Mouse (Mus musculus) thymus, adult 18-20 months (tissue): ENCODE results near the gene Slc35g2.

Source experiments
- DNase-seq, 2 experiments: peaks; one replicate each; pipeline ENCODE4 v3.0.0; 2022; ENCODE audit warnings: mixed read lengths in 2 of 2

The Slc35g2 gene

GRCm38 (mm10) chr9:100558991-100559390 is 11.9 kb downstream of the Slc35g2 start:
- DNase-seq, result no peak

- no peak for DNase-seq
Measured at GRCm38 (mm10) chr9:100558023-100558573, 12.8 kb downstream of the Slc35g2 start.

- DNase-seq, result no peak
Measured at GRCm38 (mm10) chr9:100555686-100556085, 15.2 kb downstream of the Slc35g2 start.

GRCm38 (mm10) chr9:100548313-100548712 is 22.6 kb downstream of the Slc35g2 start:
- DNase-seq, result no peak

GRCm38 (mm10) chr9:100546594-100546910 is 24.3 kb downstream of the Slc35g2 start:
- no peak for DNase-seq

GRCm38 (mm10) chr9:100545715-100546593 is 24.9 kb downstream of the Slc35g2 start, which contains the start of gene Nck1:
Gene Nck1 (minus strand): TSS chr9:100546134.
- DNase-seq, result peak; percentile 97 to 99

GRCm38 (mm10) chr9:100544948-100545714 is 25.8 kb downstream of the Slc35g2 start:
- peak; percentile 73 to 77 for DNase-seq

- no peak for DNase-seq
Measured at GRCm38 (mm10) chr9:100535618-100536262, 35.1 kb downstream of the Slc35g2 start.

- no peak for DNase-seq
Measured at GRCm38 (mm10) chr9:100534686-100535085, 36.2 kb downstream of the Slc35g2 start.

- DNase-seq, result no peak
Measured at GRCm38 (mm10) chr9:100532847-100533505, 37.9 kb downstream of the Slc35g2 start.

- DNase-seq, result no peak
Measured at GRCm38 (mm10) chr9:100531296-100531695, 39.6 kb downstream of the Slc35g2 start.

- DNase-seq, result no peak
Measured at GRCm38 (mm10) chr9:100525225-100525624, 45.7 kb downstream of the Slc35g2 start.

GRCm38 (mm10) chr9:100522029-100522428 is 48.9 kb downstream of the Slc35g2 start:
- DNase-seq, result no peak

- no peak for DNase-seq
Measured at GRCm38 (mm10) chr9:100520586-100520985, 50.3 kb downstream of the Slc35g2 start.

- no peak for DNase-seq
Measured at GRCm38 (mm10) chr9:100520012-100520411, 50.9 kb downstream of the Slc35g2 start.

GRCm38 (mm10) chr9:100507581-100507980 is 63.3 kb downstream of the Slc35g2 start:
- no peak for DNase-seq

- DNase-seq, result no peak
Measured at GRCm38 (mm10) chr9:100506652-100507051, 64.2 kb downstream of the Slc35g2 start.

GRCm38 (mm10) chr9:100505498-100505897 is 65.4 kb downstream of the Slc35g2 start:
- DNase-seq, result no peak
